In the genomic region with DNA sequence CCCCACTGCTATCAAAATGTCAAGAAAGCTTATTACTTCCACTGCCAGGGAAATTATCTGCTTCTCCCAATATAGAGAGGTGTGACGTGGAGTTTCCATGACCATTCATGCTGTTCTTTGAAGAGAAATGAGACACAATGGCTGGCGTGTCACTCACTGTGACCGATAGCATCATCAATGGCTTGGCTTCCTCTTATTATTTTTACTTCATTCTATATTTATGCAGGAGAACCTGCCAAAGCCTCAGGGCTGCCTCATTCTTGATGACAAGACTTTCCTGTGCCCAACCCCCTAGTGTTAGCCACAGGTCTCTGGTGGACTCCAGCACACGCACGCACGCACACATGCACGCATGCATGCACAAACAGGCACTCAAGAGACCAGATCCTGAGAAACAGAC, we compare ENCODE assay signal across 10 mouse cellular contexts.
DNase-seq lines count a peak whose midpoint lies in the region; ATAC-seq lines count a peak whose summit lies in the region.
"Had no signal": no experiment of that assay in that cellular context is flagged by ENCODE, and none has a peak within 500 bp of the region (broad histone marks: within the 10 kb centered on the region; RNA-seq: fewer than 3 reads in every experiment).

No protein-coding gene starts in this region.

- H3K4me3 ChIP-seq in heart, embryonic 10.5 days = no peak overlapping the region
- no peak overlapping the region for H3K4me3 ChIP-seq in intestine, embryonic 16.5 days (ENCODE audit: low read length)
- H3K4me3 ChIP-seq: megakaryocyte, embryonic 14.5 days had no signal

- no peak for ATAC-seq in intestine, embryonic 16.5 days

- peak overlapping the region; percentile 11; the same call in 1 of the 2 replicates for H3K9ac ChIP-seq in intestine, embryonic 16.5 days (ENCODE audit: low read depth, low read length)

- DNase-seq in CD4-positive helper T cell, adult 2 months (ENCODE audit: low read depth, low spot score) = peak; percentile 16
- no peak for DNase-seq in heart, embryonic 10.5 days (ENCODE audit: low spot score)
- DNase-seq in lung, postnatal 10 days = peak; percentile 66
- DNase-seq in cerebellum, adult 8-10 months = no peak
- no peak for DNase-seq in embryo, embryonic 11 days
- DNase-seq in spleen, adult 18-20 months = no peak
- DNase-seq in adrenal gland, postnatal 25 days = no peak
- DNase-seq: retina, postnatal 1 day had no signal

- 61% methylated on average over 7 of the region's 7 CpGs for WGBS in heart, embryonic 10.5 days
- 72% methylated on average over 7 of the region's 7 CpGs for WGBS in intestine, embryonic 16.5 days

- H3K4me1 ChIP-seq in heart, embryonic 10.5 days = peaks cover 47% of the 10 kb centered on the region
- peaks cover 47% of the 10 kb centered on the region for H3K4me1 ChIP-seq in intestine, embryonic 16.5 days (ENCODE audit: control insufficient read depth, insufficient read depth, low read length)
- H3K4me1 ChIP-seq: megakaryocyte, embryonic 14.5 days had no signal

- no peaks in the 10 kb centered on the region for H3K9me3 ChIP-seq in heart, embryonic 10.5 days
- no peaks in the 10 kb centered on the region for H3K9me3 ChIP-seq in intestine, embryonic 16.5 days (ENCODE audit: control insufficient read depth, low read length)
- H3K9me3 ChIP-seq: megakaryocyte, embryonic 14.5 days had no signal

- peak overlapping the region; percentile 18; the same call in 1 of the 2 replicates for H3K4me2 ChIP-seq in intestine, embryonic 16.5 days (ENCODE audit: low read depth, low read length)

- no peaks in the 10 kb centered on the region for H3K27me3 ChIP-seq in heart, embryonic 10.5 days (ENCODE audit: insufficient read depth, poor library complexity, severe bottlenecking)
- no peaks in the 10 kb centered on the region for H3K27me3 ChIP-seq in intestine, embryonic 16.5 days (replicated peaks; ENCODE audit: control insufficient read depth, insufficient read depth, low read length)

- H3K36me3 ChIP-seq in heart, embryonic 10.5 days = no peaks in the 10 kb centered on the region
- no peaks in the 10 kb centered on the region for H3K36me3 ChIP-seq in intestine, embryonic 16.5 days (ENCODE audit: control insufficient read depth, insufficient read depth, low read length)

- peak overlapping the region; percentile 54; the same call in 1 of the 2 replicates for H3K27ac ChIP-seq in heart, embryonic 10.5 days
- peak overlapping the region; percentile 94 for H3K27ac ChIP-seq in intestine, embryonic 16.5 days (ENCODE audit: low read length)

Comparison
In these comparisons a context has a peak if more than half of its experiments do, and no peak if none do; other contexts are left out.
1. DNase-seq: peak in CD4-positive helper T cell, adult 2 months (single experiment) and lung, postnatal 10 days (single experiment); none in heart, embryonic 10.5 days (single experiment), cerebellum, adult 8-10 months (single experiment), embryo, embryonic 11 days (single experiment), spleen, adult 18-20 months (0 of 2) and adrenal gland, postnatal 25 days (single experiment).